Mouse (Mus musculus): Measurements from ENCODE around the gene Vmn2r41. TPM values are rescaled to one million over a fixed set of nuclear protein-coding genes. Genes with fewer than 3 reads are reported as not detected.
"Not testable (repeated sequence)": the region's sequence is repeated elsewhere in the genome, so short reads cannot be mapped to it uniquely, and the experiment has no call there.

Vmn2r41 gene
- polyA plus RNA-seq (2015; fragmentation: Nextera tagmentation; extraction: Ambion mirVana), result not detected in 2 replicates

DNA sequence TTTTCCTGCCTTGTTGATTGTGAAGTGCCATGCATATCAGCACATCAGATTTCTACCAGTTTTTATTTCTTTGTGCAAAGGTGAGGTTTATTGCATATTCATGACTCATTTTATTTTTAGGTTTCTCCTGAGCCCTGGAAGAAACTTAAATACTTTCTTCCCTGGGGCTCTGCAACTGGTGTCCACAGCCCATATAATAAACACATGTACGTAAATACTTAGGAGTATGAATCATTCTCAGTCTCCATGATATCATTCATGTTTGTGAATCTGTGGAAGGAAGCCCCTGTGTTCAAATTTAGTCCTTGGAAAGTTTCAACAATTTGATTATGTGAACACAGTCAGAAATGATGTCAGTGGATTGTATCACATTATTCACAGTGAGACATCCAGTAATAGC, at the start of gene Vmn2r41:
TSS of gene Vmn2r41 (minus strand) at position 101 of the 400 bp plus-strand sequence.
- H3K27ac ChIP-seq (replicated peaks); H3K9ac ChIP-seq (ENCODE audit: low read length); ATAC-seq (ENCODE audit: low FRiP score, low TSS enrichment); H3K9me3 ChIP-seq (ENCODE audit: control insufficient read depth, low read length); H3K36me3 ChIP-seq (ENCODE audit: control insufficient read depth, insufficient read depth, low read length); H3K4me2 ChIP-seq (replicated peaks; ENCODE audit: low read depth); H3K4me1 ChIP-seq (replicated peaks; ENCODE audit: control insufficient read depth, insufficient read depth); H3K27me3 ChIP-seq (ENCODE audit: control insufficient read depth, insufficient read depth, low read length); DNase-seq (ENCODE audit: low spot score); H3K4me3 ChIP-seq (ENCODE audit: low read depth, low read length): not testable (repeated sequence)
- no CpG with 5 or more reads among the region's 1 CpGs for WGBS

DNA sequence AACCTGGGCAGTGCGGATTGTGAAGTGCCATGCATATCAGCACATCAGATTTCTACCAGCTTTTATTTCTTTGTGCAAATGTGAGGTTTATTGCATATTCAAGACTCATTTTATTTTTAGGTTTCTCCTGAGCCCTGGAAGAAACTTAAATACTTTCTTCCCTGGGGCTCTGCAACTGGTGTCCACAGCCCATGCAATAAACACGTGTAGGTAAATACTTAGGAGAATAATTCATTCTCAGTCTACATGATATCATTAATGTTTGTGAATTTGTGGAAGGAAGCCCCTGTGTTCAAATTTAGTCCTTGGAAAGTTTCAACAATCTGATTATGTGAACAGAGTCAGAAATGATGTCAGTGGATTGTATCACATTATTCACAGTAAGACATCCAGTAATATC, 38.8 kb upstream of the Vmn2r41 start, which contains the start of gene Vmn2r42:
TSS of gene Vmn2r42 (minus strand) at position 101 of the 400 bp plus-strand sequence.
- H3K9ac ChIP-seq (ENCODE audit: low read length); H3K36me3 ChIP-seq (ENCODE audit: control insufficient read depth, insufficient read depth, low read length); H3K4me2 ChIP-seq (replicated peaks; ENCODE audit: low read depth); ATAC-seq (ENCODE audit: low FRiP score, low TSS enrichment); H3K4me3 ChIP-seq (ENCODE audit: low read depth, low read length); H3K4me1 ChIP-seq (replicated peaks; ENCODE audit: control insufficient read depth, insufficient read depth); H3K27me3 ChIP-seq (ENCODE audit: control insufficient read depth, insufficient read depth, low read length); DNase-seq (ENCODE audit: low spot score); H3K9me3 ChIP-seq (ENCODE audit: control insufficient read depth, low read length); H3K27ac ChIP-seq (replicated peaks): not testable (repeated sequence)
- WGBS, result no CpG with 5 or more reads among the region's 2 CpGs

DNA sequence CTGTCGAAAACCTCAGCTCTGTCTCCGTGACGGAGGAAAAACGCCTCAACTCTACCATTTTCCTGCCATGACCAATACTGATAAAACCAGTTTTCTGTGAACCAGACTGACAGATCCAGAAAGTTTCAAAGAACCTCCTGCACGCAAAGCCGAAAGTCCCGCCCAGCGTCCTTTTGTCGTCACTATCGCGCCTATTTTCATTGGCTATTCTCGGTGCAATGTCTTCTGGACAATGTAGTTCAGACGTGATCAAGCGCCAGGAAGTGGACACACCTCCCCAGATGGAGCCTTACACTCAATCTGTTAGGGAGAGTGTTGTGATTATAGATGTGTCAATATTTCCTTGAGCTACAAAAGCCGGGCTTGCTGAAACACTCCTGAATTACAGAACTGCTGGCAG, 68.6 kb downstream of the Vmn2r41 start:
- not testable (repeated sequence) for H3K4me3 ChIP-seq (ENCODE audit: low read depth, low read length); H3K9me3 ChIP-seq (ENCODE audit: control insufficient read depth, low read length); H3K27me3 ChIP-seq (ENCODE audit: control insufficient read depth, insufficient read depth, low read length); H3K27ac ChIP-seq (replicated peaks); H3K4me1 ChIP-seq (replicated peaks; ENCODE audit: control insufficient read depth, insufficient read depth); H3K9ac ChIP-seq (ENCODE audit: low read length); ATAC-seq (ENCODE audit: low FRiP score, low TSS enrichment); H3K36me3 ChIP-seq (ENCODE audit: control insufficient read depth, insufficient read depth, low read length); DNase-seq (ENCODE audit: low spot score); H3K4me2 ChIP-seq (replicated peaks; ENCODE audit: low read depth)
- WGBS, result 45% methylated on average over 11 of the region's 15 CpGs

Other genes with a start within 250 kb of the Vmn2r41 start
- not detected in 2 replicates for gene Vmn2r42, start 38.7 kb upstream of the Vmn2r41 start, polyA plus RNA-seq (2015; fragmentation: Nextera tagmentation; extraction: Ambion mirVana)
- gene Vmn2r43, start 98.9 kb upstream of the Vmn2r41 start, polyA plus RNA-seq (2015; fragmentation: Nextera tagmentation; extraction: Ambion mirVana), result not detected in 2 replicates
- not detected in 2 replicates for gene Vmn2r44, start 221.7 kb upstream of the Vmn2r41 start, polyA plus RNA-seq (2015; fragmentation: Nextera tagmentation; extraction: Ambion mirVana)

Data from stomach, postnatal 0 days (tissue).